ENCODE assay signal across 19 mouse cellular contexts in genomic region chr14:10917893-10918803, GRCm38 (mm10).
DNase-seq lines count a peak whose midpoint lies in the region; ATAC-seq lines count a peak whose summit lies in the region.
"Had no signal": no experiment of that assay in that cellular context is flagged by ENCODE, and none has a peak within 500 bp of the region (broad histone marks: within the 10 kb centered on the region; RNA-seq: fewer than 3 reads in every experiment).

No protein-coding gene starts in this region.

- no peak overlapping the region for H3K4me2 ChIP-seq in forebrain, embryonic 11.5 days (ENCODE audit: low read depth, low read length, severe bottlenecking)
- H3K4me2 ChIP-seq in forebrain, embryonic 12.5 days = no peak overlapping the region
- H3K4me2 ChIP-seq in forebrain, embryonic 15.5 days (replicated peaks) = no peak overlapping the region
- H3K4me2 ChIP-seq: heart, embryonic 13.5 days; limb, embryonic 12.5 days; liver, embryonic 12.5 days; midbrain, embryonic 11.5 days had no signal

- 74% methylated on average over 7 of the region's 7 CpGs for WGBS in forebrain, embryonic 11.5 days
- WGBS in forebrain, embryonic 12.5 days = 54% methylated on average over 7 of the region's 7 CpGs
- 33% methylated on average over 7 of the region's 7 CpGs for WGBS in forebrain, embryonic 15.5 days

- peak; percentile 49; the same call in 1 of the 2 replicates for ATAC-seq in forebrain, embryonic 11.5 days (replicated peaks; ENCODE audit: low FRiP score)
- ATAC-seq in forebrain, embryonic 12.5 days (ENCODE audit: low FRiP score) = no peak
- ATAC-seq in forebrain, embryonic 15.5 days (replicated peaks) = peak; percentile 23; the same call in 1 of the 2 replicates
- no peak for ATAC-seq in megakaryocyte-erythroid progenitor cell, adult 5-6 weeks (replicated peaks; ENCODE audit: low FRiP score, low TSS enrichment, poor library complexity, severe bottlenecking)
- ATAC-seq: liver, embryonic 12.5 days had no signal

- intact Hi-C loops in left cerebral cortex, postnatal 4 days (cut with DNase I) = no loop called here
- intact Hi-C loops in left cerebral cortex, postnatal 25 days (cut with DNase I) = no loop called here
- intact Hi-C loops in gastrocnemius, postnatal 36 days (cut with DNase I) = no loop called here

- DNase-seq in forebrain, embryonic 11.5 days (ENCODE audit: low spot score) = no peak
- DNase-seq in left cerebral cortex, postnatal 4 days = peak; percentile 2
- DNase-seq in left cerebral cortex, postnatal 25 days (ENCODE audit: low spot score in 2 of 2) = no peak
- DNase-seq in retina, embryonic 14.5 days (ENCODE audit: low spot score) = peak; percentile 5
- DNase-seq in gastrocnemius, postnatal 36 days = no peak
- DNase-seq: cerebellum, adult 9-11 months; embryo, embryonic 11 days; kidney, adult 18-20 months; kidney, postnatal 36 days; lung, adult 2 months; lung, postnatal 4 days had no signal

- no peaks in the 10 kb centered on the region for H3K9me3 ChIP-seq in forebrain, embryonic 11.5 days (ENCODE audit: control insufficient read depth, low read length)
- H3K9me3 ChIP-seq in forebrain, embryonic 12.5 days = no peaks in the 10 kb centered on the region
- no peaks in the 10 kb centered on the region for H3K9me3 ChIP-seq in forebrain, embryonic 15.5 days
- H3K9me3 ChIP-seq: heart, embryonic 13.5 days; limb, embryonic 12.5 days; liver, embryonic 12.5 days had no signal

- H3K27me3 ChIP-seq in forebrain, embryonic 11.5 days (ENCODE audit: control insufficient read depth, insufficient read depth, low read length) = no peaks in the 10 kb centered on the region
- H3K27me3 ChIP-seq in forebrain, embryonic 12.5 days = no peaks in the 10 kb centered on the region
- no peaks in the 10 kb centered on the region for H3K27me3 ChIP-seq in forebrain, embryonic 15.5 days
- H3K27me3 ChIP-seq: CH12.LX; heart, embryonic 13.5 days; limb, embryonic 12.5 days; liver, embryonic 12.5 days had no signal

- H3K9ac ChIP-seq in forebrain, embryonic 11.5 days (ENCODE audit: low read length) = no peak overlapping the region
- no peak overlapping the region for H3K9ac ChIP-seq in forebrain, embryonic 12.5 days
- H3K9ac ChIP-seq in forebrain, embryonic 15.5 days (replicated peaks) = no peak overlapping the region
- H3K9ac ChIP-seq: heart, embryonic 13.5 days; limb, embryonic 12.5 days; liver, embryonic 12.5 days had no signal

- H3K36me3 ChIP-seq in forebrain, embryonic 11.5 days (ENCODE audit: control insufficient read depth, insufficient read depth, low read length) = no peaks in the 10 kb centered on the region
- no peaks in the 10 kb centered on the region for H3K36me3 ChIP-seq in forebrain, embryonic 12.5 days (replicated peaks)
- no peaks in the 10 kb centered on the region for H3K36me3 ChIP-seq in forebrain, embryonic 15.5 days
- H3K36me3 ChIP-seq: heart, embryonic 13.5 days; limb, embryonic 12.5 days; liver, embryonic 12.5 days had no signal

- H3K4me3 ChIP-seq in forebrain, embryonic 11.5 days (ENCODE audit: low read depth, low read length) = no peak overlapping the region
- no peak overlapping the region for H3K4me3 ChIP-seq in forebrain, embryonic 12.5 days (replicated peaks)
- H3K4me3 ChIP-seq in forebrain, embryonic 15.5 days = no peak overlapping the region
- H3K4me3 ChIP-seq: heart, embryonic 13.5 days; limb, embryonic 12.5 days; liver, embryonic 12.5 days had no signal

- no peaks in the 10 kb centered on the region for H3K4me1 ChIP-seq in forebrain, embryonic 11.5 days (replicated peaks; ENCODE audit: control insufficient read depth, insufficient read depth, low read length)
- no peaks in the 10 kb centered on the region for H3K4me1 ChIP-seq in forebrain, embryonic 12.5 days
- 0 out of 2 replicates have a peak, but pooled peaks cover 6% of the 10 kb centered on the region for H3K4me1 ChIP-seq in forebrain, embryonic 15.5 days
- H3K4me1 ChIP-seq: heart, embryonic 13.5 days; limb, embryonic 12.5 days; liver, embryonic 12.5 days had no signal

- H3K27ac ChIP-seq in forebrain, embryonic 11.5 days (ENCODE audit: low read depth, low read length) = no peak overlapping the region
- no peak overlapping the region for H3K27ac ChIP-seq in forebrain, embryonic 12.5 days
- no peak overlapping the region for H3K27ac ChIP-seq in forebrain, embryonic 15.5 days (replicated peaks)
- H3K27ac ChIP-seq: heart, embryonic 13.5 days; limb, embryonic 12.5 days; liver, embryonic 12.5 days had no signal

Comparison
In these comparisons a context has a peak if more than half of its experiments do, and no peak if none do; other contexts are left out.
1. ATAC-seq: peak in forebrain, embryonic 11.5 days (single experiment) and forebrain, embryonic 15.5 days (single experiment); none in forebrain, embryonic 12.5 days (single experiment) and megakaryocyte-erythroid progenitor cell, adult 5-6 weeks (single experiment).
2. DNase-seq: peak in left cerebral cortex, postnatal 4 days (single experiment) and retina, embryonic 14.5 days (single experiment); none in forebrain, embryonic 11.5 days (single experiment), left cerebral cortex, postnatal 25 days (0 of 2) and gastrocnemius, postnatal 36 days (0 of 2).